Mouse (Mus musculus) lung, embryonic 14.5 days (tissue): ENCODE measurements around the gene 4632433K11Rik. TPM values are rescaled to one million over a fixed set of nuclear protein-coding genes. Genes with fewer than 3 reads are reported as not detected.

Experiments used
- ATAC-seq: fragments of 200-750 bp; cut with Nextera tagmentation; 2 replicates; pipeline ENCODE4 v1.8.0; 2017; ENCODE audit warnings: mild to moderate bottlenecking, moderate TSS enrichment, moderate library complexity; ENCODE audit not compliant: insufficient read depth
- DNase-seq: peaks from one replicate; pipeline ENCODE4 v3.0.0-alpha.2; 2015
- H3K27ac ChIP-seq: fragments of 300-500 bp; sonication (generic); 2 replicates; pipeline ENCODE4 v1.5.1; 2014; ENCODE audit warnings: low read depth, mild to moderate bottlenecking, moderate library complexity
- H3K27me3 ChIP-seq: fragments of 300-500 bp; sonication (generic); 2 replicates; pipeline ENCODE4 v1.6.1; 2014; ENCODE audit warnings: low read length, control low read depth; ENCODE audit not compliant: insufficient read depth
- H3K36me3 ChIP-seq: fragments of 300-500 bp; sonication (generic); 2 replicates; pipeline ENCODE4 v1.6.1; 2014; ENCODE audit warnings: control low read depth; ENCODE audit not compliant: insufficient read depth
- H3K4me1 ChIP-seq: fragments of 300-500 bp; sonication (generic); 2 replicates; pipeline ENCODE4 v1.6.1; 2014; ENCODE audit warnings: antibody characterized with exemption, control low read depth; ENCODE audit not compliant: insufficient read depth
- H3K4me2 ChIP-seq: fragments of 300-500 bp; sonication (generic); 2 replicates; pipeline ENCODE4 v1.6.1; 2014; ENCODE audit warnings: mild to moderate bottlenecking
- H3K4me3 ChIP-seq: fragments of 300-500 bp; sonication (generic); 2 replicates; pipeline ENCODE4 v1.5.1; 2014; ENCODE audit warnings: low read depth, low read length
- H3K9ac ChIP-seq: fragments of 300-500 bp; sonication (generic); 2 replicates; pipeline ENCODE4 v1.6.1; 2014
- H3K9me3 ChIP-seq: fragments of 300-500 bp; sonication (generic); 2 replicates; pipeline ENCODE4 v1.6.1; 2016; ENCODE audit warnings: low read depth, low read length, control low read depth
- CTCF ChIP-seq: IDR thresholded peaks from 2 replicates; pipeline ENCODE4 v1.5.1; 2016; ENCODE audit warnings: antibody characterized with exemption, low read depth
- WGBS: fragments of 180-500 bp; shearing (Covaris S2); extraction: QIAGEN DNeasy Blood & Tissue Kit; methylation state at CpG from one replicate; pipeline ENCODE4 v1.1.7; 2014; 5-methylcytosine and 5-hydroxymethylcytosine counted together
- polyA plus RNA-seq: library from polyadenylated mRNA; unstranded; fragments of >200 nt; fragmentation: Nextera tagmentation; extraction: Ambion mirVana; gene quantifications from 2 replicates; pipeline ENCODE4 v1.2.1, GENCODE M21; 2014

4632433K11Rik gene
- polyA plus RNA-seq, 1 experiment from 2014 or later = not detected

GRCm38 (mm10) chr7:5047313-5047712 is 13.4 kb downstream of the 4632433K11Rik start:
- Histone ChIP-seq H3K27ac (no peak overlapping the region), H3K27me3 (peaks cover 8% of the 10 kb centered on the region; the same call in 1 of the 2 replicates), H3K9ac (no peak overlapping the region), H3K36me3 (no peaks in the 10 kb centered on the region), H3K4me3 (no peak overlapping the region), H3K4me1 (peaks cover 9% of the 10 kb centered on the region; the same call in 1 of the 2 replicates), H3K9me3 (no peaks in the 10 kb centered on the region), H3K4me2 (no peak overlapping the region)
- DNase-seq (peak; percentile 74), ATAC-seq (no peak)
- 20% methylated on average over 2 of the region's 2 CpGs for WGBS
- peak; percentile 50 for TF ChIP-seq CTCF

GRCm38 (mm10) chr7:5051193-5052192 is 17.6 kb downstream of the 4632433K11Rik start, which contains the start of gene Zfp580:
Gene Zfp580, plus strand, starts transcription at chr7:5051538.
- Histone ChIP-seq H3K9ac (peak within 1 kb of the TSS; percentile 86), H3K4me1 (peaks cover 18% of the 10 kb centered on the region; the same call in 1 of the 2 replicates), H3K27ac (peak within 1 kb of the TSS; percentile 71), H3K4me3 (peak within 1 kb of the TSS; percentile 68), H3K4me2 (peak within 1 kb of the TSS; percentile 78), H3K27me3 (peaks cover 48% of the 10 kb centered on the region), H3K9me3 (no peaks in the 10 kb centered on the region), H3K36me3 (no peaks in the 10 kb centered on the region)
- TF ChIP-seq CTCF = no peak
- ATAC-seq = peak; percentile 85
- DNase-seq = peak; percentile 88
- under 1% methylated on average over 65 of the region's 65 CpGs for WGBS

- Histone ChIP-seq H3K36me3 (no peaks in the 10 kb centered on the region), H3K4me3 (peak overlapping the region; percentile 68), H3K9ac (peak overlapping the region; percentile 86), H3K4me2 (peak overlapping the region; percentile 78), H3K9me3 (no peaks in the 10 kb centered on the region), H3K27me3 (peaks cover 58% of the 10 kb centered on the region), H3K4me1 (peaks cover 25% of the 10 kb centered on the region), H3K27ac (no peak overlapping the region; the same call in 1 of the 2 replicates)
- 1% methylated on average over 12 of the region's 12 CpGs for WGBS
- no peak for ATAC-seq
- TF ChIP-seq CTCF = no peak
- peak; percentile 17 for DNase-seq
Measured at GRCm38 (mm10) chr7:5052438-5052837, 18.5 kb downstream of the 4632433K11Rik start.

- Histone ChIP-seq H3K9me3 (no peaks in the 10 kb centered on the region), H3K27ac (no peak overlapping the region), H3K4me1 (peaks cover 25% of the 10 kb centered on the region), H3K4me2 (peak overlapping the region; percentile 78), H3K36me3 (no peaks in the 10 kb centered on the region), H3K4me3 (peak overlapping the region; percentile 68), H3K9ac (peak overlapping the region; percentile 86), H3K27me3 (peaks cover 63% of the 10 kb centered on the region)
- DNase-seq = no peak
- no peak for ATAC-seq
- 3% methylated on average over 45 of the region's 45 CpGs for WGBS
- no peak for TF ChIP-seq CTCF
Measured at GRCm38 (mm10) chr7:5052931-5053343, 19.0 kb downstream of the 4632433K11Rik start.

- WGBS = 9% methylated on average over 32 of the region's 32 CpGs
- DNase-seq (peak; percentile 36), ATAC-seq (no peak)
- Histone ChIP-seq H3K9me3 (no peaks in the 10 kb centered on the region), H3K27me3 (peaks cover 69% of the 10 kb centered on the region), H3K4me3 (peak overlapping the region; percentile 68), H3K4me1 (peaks cover 25% of the 10 kb centered on the region), H3K27ac (no peak overlapping the region), H3K4me2 (peak overlapping the region; percentile 78), H3K9ac (peak overlapping the region; percentile 86), H3K36me3 (no peaks in the 10 kb centered on the region)
- no peak for TF ChIP-seq CTCF
Measured at GRCm38 (mm10) chr7:5053456-5054179, 19.7 kb downstream of the 4632433K11Rik start.

- Histone ChIP-seq H3K9ac (peak overlapping the region; percentile 57), H3K27ac (no peak overlapping the region), H3K36me3 (no peaks in the 10 kb centered on the region), H3K4me1 (peaks cover 22% of the 10 kb centered on the region; the same call in 1 of the 2 replicates), H3K4me3 (peak overlapping the region; percentile 50), H3K27me3 (peaks cover 67% of the 10 kb centered on the region), H3K9me3 (no peaks in the 10 kb centered on the region), H3K4me2 (peak overlapping the region; percentile 74)
- TF ChIP-seq CTCF = no peak
- no peak for ATAC-seq
- peak; percentile 32 for DNase-seq
- 1% methylated on average over 55 of the region's 55 CpGs for WGBS
Measured at GRCm38 (mm10) chr7:5056651-5057263, 22.8 kb downstream of the 4632433K11Rik start.
